Mouse (Mus musculus): ENCODE measurements around the gene Cpeb3. TPM values are rescaled to one million over a fixed set of nuclear protein-coding genes. Genes with fewer than 3 reads are reported as not detected.

The Cpeb3 gene
- polyA plus RNA-seq, 1 experiment: 2.2 TPM

GRCm38 (mm10) chr19:37022146-37022545 lies 186.3 kb downstream of the Cpeb3 start:
- Histone ChIP-seq H3K27ac (ENCODE audit: insufficient read depth, low read length) (no peak overlapping the region), H3K4me3 (ENCODE audit: insufficient read depth, low read length) (no peak overlapping the region), H3K4me1 (ENCODE audit: control insufficient read depth, insufficient read depth, low read length) (no peaks in the 10 kb centered on the region)
- no peak for TF ChIP-seq CTCF (IDR thresholded peaks at IDR 0.05; ENCODE audit: borderline replicate concordance, insufficient read depth, low read length)
- TF ChIP-seq POLR2A (IDR thresholded peaks at IDR 0.05; ENCODE audit: low read depth, low read length): no peak

- no peak overlapping the region for H3K4me3 ChIP-seq (ENCODE audit: insufficient read depth, low read length)
These were observed 187.4 kb downstream of the Cpeb3 start for GRCm38 (mm10) chr19:37020951-37021350.

GRCm38 (mm10) chr19:37020531-37020930 lies 187.9 kb downstream of the Cpeb3 start:
- Histone ChIP-seq H3K4me3 (ENCODE audit: insufficient read depth, low read length) (no peak overlapping the region), H3K27ac (ENCODE audit: insufficient read depth, low read length) (no peak overlapping the region), H3K4me1 (ENCODE audit: control insufficient read depth, insufficient read depth, low read length) (no peaks in the 10 kb centered on the region)
- TF ChIP-seq POLR2A (IDR thresholded peaks at IDR 0.05; ENCODE audit: low read depth, low read length) (no peak), CTCF (IDR thresholded peaks at IDR 0.05; ENCODE audit: borderline replicate concordance, insufficient read depth, low read length) (no peak)

More at GRCm38 (mm10) chr19:37020951-37021350, 187.4 kb downstream of the Cpeb3 start:
- H3K27ac ChIP-seq (ENCODE audit: insufficient read depth, low read length): no peak overlapping the region
- TF ChIP-seq POLR2A (IDR thresholded peaks at IDR 0.05; ENCODE audit: low read depth, low read length): no peak
- TF ChIP-seq CTCF (IDR thresholded peaks at IDR 0.05; ENCODE audit: borderline replicate concordance, insufficient read depth, low read length): no peak
- no peaks in the 10 kb centered on the region for H3K4me1 ChIP-seq (ENCODE audit: control insufficient read depth, insufficient read depth, low read length)

DNA sequence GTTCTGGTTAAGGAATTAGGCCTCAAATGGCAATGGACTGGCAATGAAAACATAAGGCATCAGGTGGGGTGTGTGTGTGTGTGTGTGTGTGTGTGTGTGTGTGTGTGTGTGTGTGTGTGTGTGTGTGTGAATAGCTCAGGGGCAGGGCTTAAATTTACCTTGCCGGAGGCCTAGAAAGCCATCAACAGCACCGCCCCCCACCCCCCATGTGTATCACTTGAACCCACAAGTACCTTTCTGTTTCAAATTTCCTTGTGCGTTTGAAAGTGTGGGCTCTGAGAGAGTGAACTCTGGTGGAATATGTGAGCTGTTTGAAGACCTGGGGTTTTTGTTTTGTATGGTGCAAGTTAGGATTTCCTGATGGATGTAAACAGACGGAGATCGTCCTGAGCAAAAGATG lies 189.5 kb downstream of the Cpeb3 start:
- H3K27ac ChIP-seq (ENCODE audit: insufficient read depth, low read length): no peak overlapping the region
- H3K4me1 ChIP-seq (ENCODE audit: control insufficient read depth, insufficient read depth, low read length): no peaks in the 10 kb centered on the region
- no peak overlapping the region for H3K4me3 ChIP-seq (ENCODE audit: insufficient read depth, low read length)
- TF ChIP-seq CTCF (IDR thresholded peaks at IDR 0.05; ENCODE audit: borderline replicate concordance, insufficient read depth, low read length) (no peak), POLR2A (IDR thresholded peaks at IDR 0.05; ENCODE audit: low read depth, low read length) (no peak)

- Histone ChIP-seq H3K4me1 (ENCODE audit: control insufficient read depth, insufficient read depth, low read length) (no peaks in the 10 kb centered on the region), H3K27ac (ENCODE audit: insufficient read depth, low read length) (no peak overlapping the region), H3K4me3 (ENCODE audit: insufficient read depth, low read length) (0 out of 2 replicates have a peak overlapping the region, but pooled peaks have one; percentile 6)
- TF ChIP-seq CTCF (IDR thresholded peaks at IDR 0.05; ENCODE audit: borderline replicate concordance, insufficient read depth, low read length): no peak
- TF ChIP-seq POLR2A (IDR thresholded peaks at IDR 0.05; ENCODE audit: low read depth, low read length): peak; percentile 55; the same call in 1 of the 2 replicates
These were observed 190.0 kb downstream of the Cpeb3 start for GRCm38 (mm10) chr19:37018411-37018810.

GRCm38 (mm10) chr19:37016890-37017289 lies 191.5 kb downstream of the Cpeb3 start:
- TF ChIP-seq CTCF (IDR thresholded peaks at IDR 0.05; ENCODE audit: borderline replicate concordance, insufficient read depth, low read length) (no peak), POLR2A (IDR thresholded peaks at IDR 0.05; ENCODE audit: low read depth, low read length) (no peak)
- Histone ChIP-seq H3K27ac (ENCODE audit: insufficient read depth, low read length) (no peak overlapping the region), H3K4me1 (ENCODE audit: control insufficient read depth, insufficient read depth, low read length) (no peaks in the 10 kb centered on the region), H3K4me3 (ENCODE audit: insufficient read depth, low read length) (no peak overlapping the region)

DNA sequence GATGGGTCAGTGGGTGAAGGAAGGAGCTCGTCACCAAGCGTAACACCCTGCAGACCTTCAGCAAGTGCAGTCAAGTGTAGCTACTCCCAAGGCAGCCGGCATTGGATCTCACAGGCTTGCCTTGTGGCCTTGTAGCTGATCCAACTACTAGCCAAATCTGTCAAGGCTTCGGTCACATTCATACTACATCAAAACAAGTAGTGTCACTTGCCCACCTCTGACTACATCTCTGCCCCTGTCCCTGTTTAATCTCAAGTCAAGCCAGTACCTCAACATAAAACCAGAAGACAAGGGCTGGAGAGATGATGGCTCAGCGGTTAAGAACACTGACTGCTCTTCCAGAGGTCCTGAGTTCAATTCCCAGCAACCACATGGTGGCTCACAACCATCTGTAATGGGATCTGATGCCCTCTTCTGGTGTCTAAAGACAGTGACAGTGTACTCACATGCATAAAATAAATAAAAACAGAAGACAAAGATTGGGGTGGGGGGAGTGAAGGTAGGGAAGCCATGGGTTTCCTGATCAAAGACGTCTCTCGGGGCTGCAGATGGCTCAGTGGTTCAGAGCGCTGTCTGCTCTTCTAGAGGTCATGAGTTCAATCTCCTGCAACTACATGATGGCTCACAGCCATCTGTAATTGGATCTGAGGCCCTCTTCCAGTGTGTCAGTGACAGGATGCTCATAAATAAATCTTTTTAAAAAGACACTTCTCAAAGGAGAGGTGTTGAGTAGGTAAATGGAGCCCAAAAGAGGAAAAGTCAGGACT lies 194.0 kb downstream of the Cpeb3 start:
- no peaks in the 10 kb centered on the region for H3K4me1 ChIP-seq (ENCODE audit: control insufficient read depth, insufficient read depth, low read length)
- no peak overlapping the region for H3K27ac ChIP-seq (ENCODE audit: insufficient read depth, low read length)
- no peak overlapping the region for H3K4me3 ChIP-seq (ENCODE audit: insufficient read depth, low read length)
- TF ChIP-seq CTCF (IDR thresholded peaks at IDR 0.05; ENCODE audit: borderline replicate concordance, insufficient read depth, low read length): no peak
- TF ChIP-seq POLR2A (IDR thresholded peaks at IDR 0.05; ENCODE audit: low read depth, low read length): no peak

GRCm38 (mm10) chr19:37013461-37013860 lies 194.9 kb downstream of the Cpeb3 start:
- no peak overlapping the region for H3K4me3 ChIP-seq (ENCODE audit: insufficient read depth, low read length)
- no peaks in the 10 kb centered on the region for H3K4me1 ChIP-seq (ENCODE audit: control insufficient read depth, insufficient read depth, low read length)
- H3K27ac ChIP-seq (ENCODE audit: insufficient read depth, low read length): no peak overlapping the region
- TF ChIP-seq CTCF (IDR thresholded peaks at IDR 0.05; ENCODE audit: borderline replicate concordance, insufficient read depth, low read length): no peak
- TF ChIP-seq POLR2A (IDR thresholded peaks at IDR 0.05; ENCODE audit: low read depth, low read length): no peak

GRCm38 (mm10) chr19:37009878-37010281 lies 198.5 kb downstream of the Cpeb3 start:
- Histone ChIP-seq H3K27ac (ENCODE audit: insufficient read depth, low read length) (no peak overlapping the region), H3K4me3 (ENCODE audit: insufficient read depth, low read length) (no peak overlapping the region), H3K4me1 (ENCODE audit: control insufficient read depth, insufficient read depth, low read length) (no peaks in the 10 kb centered on the region)
- no peak for TF ChIP-seq POLR2A (IDR thresholded peaks at IDR 0.05; ENCODE audit: low read depth, low read length)
- no peak for TF ChIP-seq CTCF (IDR thresholded peaks at IDR 0.05; ENCODE audit: borderline replicate concordance, insufficient read depth, low read length)

DNA sequence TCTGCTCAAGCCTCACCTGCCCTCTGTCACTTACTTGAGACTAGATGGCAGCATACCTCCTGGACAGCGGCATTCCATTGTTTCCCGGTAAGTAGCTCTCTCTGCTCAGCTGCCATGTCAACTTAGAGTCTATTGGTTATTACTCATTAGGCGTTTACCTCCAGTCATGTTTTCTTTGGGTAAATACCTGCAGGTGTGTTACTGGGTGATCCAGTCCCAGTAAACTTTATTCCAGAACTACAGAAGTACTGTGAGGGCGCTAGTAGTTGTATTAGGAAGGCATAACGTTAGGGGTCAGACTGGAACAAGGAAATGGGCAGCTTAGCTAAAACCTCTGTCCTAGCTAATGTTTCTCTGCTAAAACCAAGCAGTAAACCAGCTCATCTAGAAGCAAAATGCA lies 203.8 kb downstream of the Cpeb3 start:
- Histone ChIP-seq H3K27ac (ENCODE audit: insufficient read depth, low read length) (no peak overlapping the region), H3K4me1 (ENCODE audit: control insufficient read depth, insufficient read depth, low read length) (no peaks in the 10 kb centered on the region), H3K4me3 (ENCODE audit: insufficient read depth, low read length) (no peak overlapping the region)
- TF ChIP-seq POLR2A (IDR thresholded peaks at IDR 0.05; ENCODE audit: low read depth, low read length) (no peak), CTCF (IDR thresholded peaks at IDR 0.05; ENCODE audit: borderline replicate concordance, insufficient read depth, low read length) (no peak)

Other genes starting within 250 kb of the Cpeb3 start
- 165 and 189 TPM in 2 replicates for gene March5, start 1.1 kb downstream of the Cpeb3 start, polyA plus RNA-seq (2011; ENCODE audit: insufficient read length, low read depth, missing spikeins)
- gene Ide, start 129.3 kb upstream of the Cpeb3 start, polyA plus RNA-seq (2011; ENCODE audit: insufficient read length, low read depth, missing spikeins): 59.2 and 62.2 TPM in 2 replicates
- 31.8 and 48.6 TPM in 2 replicates for gene Kif11, start 167.8 kb upstream of the Cpeb3 start, polyA plus RNA-seq (2011; ENCODE audit: insufficient read length, low read depth, missing spikeins)
- 0.84 TPM in 1 of 2 replicates, not detected in the other for gene Hhex, start 226.2 kb upstream of the Cpeb3 start, polyA plus RNA-seq (2011; ENCODE audit: insufficient read length, low read depth, missing spikeins)